Mouse (Mus musculus) midbrain, embryonic 15.5 days (tissue): ENCODE results near the gene Igfbp3. TPM values are rescaled to one million over a fixed set of nuclear protein-coding genes. Genes with fewer than 3 reads are reported as not detected.
"Not testable (repeated sequence)": the region's sequence is repeated elsewhere in the genome, so short reads cannot be mapped to it uniquely, and the experiment has no call there.

Experiments
- ATAC-seq: fragments of 200-750 bp; cut with Nextera tagmentation; replicated peaks from 2 replicates; pipeline ENCODE4 v1.8.0; 2017; ENCODE audit warnings: moderate TSS enrichment
- H3K27ac ChIP-seq: fragments of 300-500 bp; sonication (generic); 2 replicates; pipeline ENCODE4 v1.5.1; 2015; ENCODE audit warnings: mild to moderate bottlenecking, inconsistent platforms
- H3K27me3 ChIP-seq: fragments of 300-500 bp; sonication (generic); replicated peaks from 2 replicates; pipeline ENCODE4 v1.6.1; 2015; ENCODE audit warnings: inconsistent platforms
- H3K36me3 ChIP-seq: fragments of 300-500 bp; sonication (generic); replicated peaks from 2 replicates; pipeline ENCODE4 v1.6.1; 2015; ENCODE audit warnings: inconsistent platforms
- H3K4me1 ChIP-seq: fragments of 300-500 bp; sonication (generic); 2 replicates; pipeline ENCODE4 v1.6.1; 2015; ENCODE audit warnings: inconsistent platforms
- H3K4me2 ChIP-seq: fragments of 300-500 bp; sonication (generic); 2 replicates; pipeline ENCODE4 v1.6.1; 2015; ENCODE audit warnings: inconsistent platforms, mild to moderate bottlenecking, moderate library complexity
- H3K4me3 ChIP-seq: fragments of 300-500 bp; sonication (generic); 2 replicates; pipeline ENCODE4 v1.5.1; 2015; ENCODE audit warnings: mild to moderate bottlenecking, inconsistent platforms
- H3K9ac ChIP-seq: fragments of 300-500 bp; sonication (generic); 2 replicates; pipeline ENCODE4 v1.6.1; 2015; ENCODE audit warnings: mild to moderate bottlenecking, inconsistent platforms
- H3K9me3 ChIP-seq: fragments of 300-500 bp; sonication (generic); 2 replicates; pipeline ENCODE4 v1.6.1; 2016; ENCODE audit warnings: inconsistent platforms
- WGBS: fragments of 180-500 bp; shearing (Covaris S2); methylation state at CpG from one replicate; pipeline ENCODE4 v1.1.7; 2015; ENCODE audit warnings: mixed read lengths; 5-methylcytosine and 5-hydroxymethylcytosine counted together
- polyA plus RNA-seq: library from polyadenylated mRNA; unstranded; fragments of >200 nt; fragmentation: Nextera tagmentation; extraction: Ambion mirVana; gene quantifications from 2 replicates; pipeline ENCODE4 v1.2.1, GENCODE M21; 2015

Igfbp3 gene
- polyA plus RNA-seq, 1 experiment from 2014 or later: 14.8 TPM

DNA sequence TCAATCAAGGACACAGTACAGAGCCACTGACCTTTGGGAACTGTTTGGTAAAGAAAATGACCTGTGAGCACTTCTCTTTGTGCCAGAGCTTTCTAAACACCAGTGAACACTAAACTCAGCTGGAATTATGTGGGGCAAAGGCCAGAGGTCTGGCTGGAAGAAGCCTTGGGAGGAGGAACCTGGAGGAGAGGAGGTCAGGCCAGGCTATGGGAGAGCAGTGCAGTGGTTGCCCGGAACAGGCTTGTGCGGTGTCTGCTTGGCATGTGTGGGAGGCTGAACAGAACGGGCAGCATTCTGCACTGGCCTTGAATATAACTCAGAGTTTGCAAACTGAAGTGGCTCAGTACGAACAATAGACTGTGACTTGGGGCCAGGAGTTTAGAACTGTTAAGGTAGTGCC, 16.3 kb upstream of the Igfbp3 start:
- Histone ChIP-seq H3K4me1 (no peaks in the 10 kb centered on the region), H3K4me2 (no peak overlapping the region), H3K4me3 (no peak overlapping the region), H3K9me3 (no peaks in the 10 kb centered on the region), H3K27me3 (no peaks in the 10 kb centered on the region), H3K9ac (no peak overlapping the region), H3K36me3 (no peaks in the 10 kb centered on the region), H3K27ac (no peak overlapping the region)
- 85% methylated on average over 4 of the region's 4 CpGs for WGBS
- ATAC-seq: no peak

DNA sequence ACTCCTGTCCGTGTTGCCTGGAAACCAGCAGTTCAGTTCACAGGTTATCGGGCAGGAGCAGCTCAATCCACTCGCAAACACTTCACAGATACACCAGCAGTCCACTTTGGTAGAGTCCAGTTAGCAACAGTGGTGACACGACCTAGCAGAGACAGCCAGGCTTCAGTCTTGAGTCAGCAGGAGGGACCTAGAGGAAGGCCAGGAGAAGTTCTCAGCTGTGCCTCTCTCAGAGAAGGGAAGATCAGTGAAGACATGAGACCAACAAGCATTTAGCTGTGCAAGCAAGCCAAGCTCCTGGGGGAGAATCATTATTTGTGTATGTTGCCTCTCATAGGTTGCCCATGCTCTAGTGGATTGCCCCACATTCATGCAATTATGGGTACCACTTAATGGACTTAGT, 14.4 kb upstream of the Igfbp3 start:
- 78% methylated on average over 4 of the region's 4 CpGs for WGBS
- H3K27me3 ChIP-seq: no peaks in the 10 kb centered on the region
- H3K9me3 ChIP-seq: no peaks in the 10 kb centered on the region
- H3K9ac ChIP-seq: no peak overlapping the region
- H3K4me3 ChIP-seq: no peak overlapping the region
- ATAC-seq: no peak
- H3K4me1 ChIP-seq: no peaks in the 10 kb centered on the region
- no peak overlapping the region for H3K4me2 ChIP-seq
- no peak overlapping the region for H3K27ac ChIP-seq
- H3K36me3 ChIP-seq: no peaks in the 10 kb centered on the region

DNA sequence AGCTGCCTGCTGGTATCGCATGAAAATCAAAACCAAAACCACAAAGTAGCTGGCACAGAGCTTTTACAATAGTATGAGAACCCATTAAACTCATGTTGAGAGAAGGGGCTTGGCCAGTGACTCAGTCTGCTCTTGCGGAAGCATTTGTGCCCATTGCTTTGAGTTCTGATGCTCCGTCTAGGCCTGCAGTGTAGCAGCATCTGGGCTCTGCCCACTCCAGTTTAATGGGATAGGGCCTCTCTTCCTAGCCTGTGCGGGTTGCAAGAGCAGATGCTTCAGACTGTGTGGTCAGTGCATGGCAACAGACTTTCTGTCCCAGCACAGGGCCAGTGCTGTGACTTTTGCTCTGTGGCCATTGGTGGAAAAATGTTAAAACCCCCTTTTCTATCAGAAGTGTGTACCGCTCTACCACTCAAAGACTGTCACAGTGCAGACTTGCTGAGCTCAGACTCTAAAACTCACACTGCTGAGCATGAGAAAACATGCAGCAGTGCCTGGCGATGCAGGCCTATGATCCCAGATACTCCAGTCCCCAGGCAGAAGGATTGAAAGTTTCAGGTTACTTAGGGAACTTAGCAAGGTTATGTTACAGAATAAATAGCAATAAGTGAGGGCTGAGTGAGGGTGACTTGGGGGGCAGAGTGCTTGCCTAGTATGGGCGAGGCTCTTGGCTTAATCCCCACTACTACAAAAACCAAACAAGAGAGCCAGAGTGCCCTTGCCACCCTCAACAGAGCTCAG, 13.3 kb upstream of the Igfbp3 start:
- Histone ChIP-seq H3K4me1 (no peaks in the 10 kb centered on the region), H3K9ac (no peak overlapping the region), H3K4me3 (no peak overlapping the region), H3K9me3 (no peaks in the 10 kb centered on the region), H3K4me2 (no peak overlapping the region), H3K27me3 (no peaks in the 10 kb centered on the region), H3K36me3 (no peaks in the 10 kb centered on the region), H3K27ac (no peak overlapping the region)
- WGBS: 86% methylated on average over 7 of the region's 7 CpGs
- no peak for ATAC-seq

DNA sequence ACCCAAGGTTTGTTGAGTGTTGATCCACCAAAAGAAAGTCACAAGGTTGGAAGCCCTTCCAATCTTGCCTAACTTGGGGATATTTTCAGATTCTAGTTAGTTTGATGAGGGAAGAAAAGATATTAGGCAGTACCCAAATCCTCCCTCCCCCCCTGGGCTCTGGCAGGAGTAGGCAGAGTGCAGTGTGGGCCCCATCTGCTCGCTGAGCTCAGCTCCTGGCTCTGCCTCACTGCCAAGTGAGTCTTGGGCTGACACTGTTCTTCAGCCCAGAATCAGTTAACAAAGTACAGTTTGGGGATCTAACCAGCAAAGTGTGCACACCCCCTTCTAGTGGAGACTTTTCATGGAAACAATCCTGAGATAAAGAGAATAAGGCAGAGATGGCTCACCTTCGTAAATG, 12.5 kb upstream of the Igfbp3 start:
- Histone ChIP-seq H3K4me3 (no peak overlapping the region), H3K9me3 (no peaks in the 10 kb centered on the region), H3K4me1 (no peaks in the 10 kb centered on the region), H3K27ac (no peak overlapping the region), H3K36me3 (no peaks in the 10 kb centered on the region), H3K4me2 (no peak overlapping the region), H3K9ac (no peak overlapping the region), H3K27me3 (no peaks in the 10 kb centered on the region)
- no peak for ATAC-seq
- 75% methylated on average over 2 of the region's 2 CpGs for WGBS

DNA sequence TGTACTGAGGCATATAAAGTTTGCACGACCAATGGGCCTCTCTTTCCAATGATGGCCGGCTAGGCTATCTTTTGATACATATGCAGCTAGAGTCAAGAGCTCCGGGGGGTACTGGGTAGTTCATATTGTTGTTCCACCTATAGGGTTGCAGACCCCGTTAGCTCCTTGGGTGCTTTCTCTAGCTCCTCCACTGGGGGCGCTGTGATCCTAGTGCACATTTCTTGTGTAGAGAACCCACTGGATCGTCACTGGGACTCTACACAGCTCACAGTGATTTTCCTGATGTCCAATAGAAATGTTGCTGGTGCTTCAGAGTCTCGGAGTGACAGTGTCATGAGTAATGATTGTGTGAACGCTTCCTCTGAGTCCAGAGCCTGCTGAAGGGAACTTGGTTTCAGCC, 8.1 kb upstream of the Igfbp3 start:
- 80% methylated on average over 8 of the region's 8 CpGs for WGBS
- H3K4me3 ChIP-seq, H3K4me1 ChIP-seq, ATAC-seq, H3K27ac ChIP-seq, H3K4me2 ChIP-seq, H3K9me3 ChIP-seq, H3K36me3 ChIP-seq, H3K9ac ChIP-seq, H3K27me3 ChIP-seq: not testable (repeated sequence)

DNA sequence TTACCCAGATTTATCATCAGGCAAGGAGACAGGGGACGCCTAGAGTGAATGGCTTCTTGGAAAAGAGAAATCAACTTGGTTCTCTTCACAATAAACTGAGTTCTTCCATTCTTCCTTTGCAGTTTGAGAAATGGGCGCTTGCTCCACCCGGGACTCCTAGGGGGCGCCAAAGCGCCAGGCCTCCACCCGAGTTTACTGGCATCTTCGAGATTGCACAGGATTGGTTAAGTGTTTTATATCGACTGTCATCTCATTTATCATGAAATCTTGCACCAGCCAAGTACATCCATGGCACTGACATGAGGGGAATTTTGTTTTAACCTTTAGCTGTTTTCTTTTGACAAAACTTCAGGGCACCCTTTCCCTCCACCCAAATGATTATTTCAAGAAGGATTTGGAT, 2.0 kb upstream of the Igfbp3 start:
- H3K4me2 ChIP-seq: no peak overlapping the region
- H3K9ac ChIP-seq: no peak overlapping the region
- no peaks in the 10 kb centered on the region for H3K36me3 ChIP-seq
- no peaks in the 10 kb centered on the region for H3K9me3 ChIP-seq
- ATAC-seq: no peak
- H3K4me1 ChIP-seq: peaks cover 27% of the 10 kb centered on the region
- WGBS: 8% methylated on average over 8 of the region's 8 CpGs
- no peak overlapping the region for H3K27ac ChIP-seq
- peaks cover 16% of the 10 kb centered on the region for H3K27me3 ChIP-seq
- no peak overlapping the region for H3K4me3 ChIP-seq

DNA sequence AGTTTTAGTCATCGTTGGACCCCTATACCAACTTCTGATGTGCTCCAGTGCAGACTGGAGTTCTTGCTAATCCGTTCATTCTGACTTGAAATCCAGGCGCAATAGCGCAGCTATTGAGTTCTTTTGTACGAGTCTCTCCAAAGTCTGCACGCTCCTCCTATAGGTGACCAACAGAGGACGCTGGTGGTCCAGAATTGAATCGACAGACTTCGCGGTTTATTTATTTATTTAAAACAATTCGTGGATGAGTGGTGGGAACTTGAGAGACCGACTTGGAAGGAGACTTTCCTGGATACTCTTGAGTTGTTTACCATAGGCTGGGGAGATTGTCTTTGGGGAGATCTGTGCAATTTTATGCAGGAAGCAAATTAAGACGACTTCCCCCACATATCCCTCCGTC, 1.0 kb upstream of the Igfbp3 start:
- H3K27ac ChIP-seq: no peak overlapping the region
- no peaks in the 10 kb centered on the region for H3K36me3 ChIP-seq
- WGBS: 7% methylated on average over 14 of the region's 14 CpGs
- H3K9ac ChIP-seq: 0 out of 2 replicates have a peak overlapping the region, but pooled peaks have one; percentile 78
- ATAC-seq: no peak
- H3K4me2 ChIP-seq: peak overlapping the region; percentile 86
- no peaks in the 10 kb centered on the region for H3K9me3 ChIP-seq
- peaks cover 17% of the 10 kb centered on the region for H3K27me3 ChIP-seq
- H3K4me1 ChIP-seq: peaks cover 27% of the 10 kb centered on the region
- H3K4me3 ChIP-seq: peak overlapping the region; percentile 69

DNA sequence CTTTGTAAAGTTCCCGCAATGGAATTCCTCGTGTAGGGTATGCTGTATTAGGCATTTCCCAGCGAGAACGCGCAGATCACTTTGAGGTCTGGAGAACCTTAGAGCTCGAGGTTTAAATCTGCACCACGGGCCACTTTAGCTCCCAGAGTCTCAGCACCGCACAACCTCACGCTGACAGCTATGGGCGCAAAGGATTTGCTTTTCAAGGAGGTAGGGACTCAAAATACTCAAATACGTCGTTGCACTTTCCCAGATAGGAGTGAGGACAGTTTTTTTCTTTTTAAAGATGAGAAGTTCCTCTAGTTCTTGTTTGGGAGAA, 578 bp upstream of the Igfbp3 start:
- ATAC-seq: peak; percentile 3; the same call in 1 of the 2 replicates
- Histone ChIP-seq H3K36me3 (no peaks in the 10 kb centered on the region), H3K9me3 (no peaks in the 10 kb centered on the region), H3K4me3 (peak overlapping the region; percentile 69), H3K4me1 (peaks cover 27% of the 10 kb centered on the region), H3K27ac (peak overlapping the region; percentile 84), H3K9ac (peak overlapping the region; percentile 78), H3K27me3 (peaks cover 17% of the 10 kb centered on the region), H3K4me2 (peak overlapping the region; percentile 86)
- WGBS: under 1% methylated on average over 12 of the region's 12 CpGs

DNA sequence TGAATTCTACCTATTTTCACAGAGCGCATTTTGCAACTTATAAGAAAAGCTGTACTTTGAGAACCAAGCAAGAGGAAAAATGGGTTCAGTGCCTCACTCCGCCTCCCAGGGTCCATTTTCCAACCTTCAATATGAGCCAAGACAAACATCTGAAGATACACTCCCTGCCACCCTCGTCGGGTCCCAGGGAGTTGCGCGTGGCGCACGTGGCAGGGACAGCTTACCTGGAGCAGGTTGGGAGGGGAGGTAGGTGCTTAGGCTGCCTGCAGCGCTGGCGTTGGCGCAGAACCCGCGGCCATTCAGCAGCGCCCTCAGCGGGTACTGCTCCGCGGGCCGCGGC, 592 bp downstream of the Igfbp3 start:
- H3K4me2 ChIP-seq: peak overlapping the region; percentile 86
- H3K9me3 ChIP-seq: no peaks in the 10 kb centered on the region
- H3K9ac ChIP-seq: peak overlapping the region; percentile 47
- peaks cover 27% of the 10 kb centered on the region for H3K4me1 ChIP-seq
- 2% methylated on average over 19 of the region's 19 CpGs for WGBS
- peak overlapping the region; percentile 69 for H3K4me3 ChIP-seq
- peaks cover 17% of the 10 kb centered on the region for H3K27me3 ChIP-seq
- H3K36me3 ChIP-seq: no peaks in the 10 kb centered on the region
- peak overlapping the region; percentile 84 for H3K27ac ChIP-seq
- no peak for ATAC-seq

DNA sequence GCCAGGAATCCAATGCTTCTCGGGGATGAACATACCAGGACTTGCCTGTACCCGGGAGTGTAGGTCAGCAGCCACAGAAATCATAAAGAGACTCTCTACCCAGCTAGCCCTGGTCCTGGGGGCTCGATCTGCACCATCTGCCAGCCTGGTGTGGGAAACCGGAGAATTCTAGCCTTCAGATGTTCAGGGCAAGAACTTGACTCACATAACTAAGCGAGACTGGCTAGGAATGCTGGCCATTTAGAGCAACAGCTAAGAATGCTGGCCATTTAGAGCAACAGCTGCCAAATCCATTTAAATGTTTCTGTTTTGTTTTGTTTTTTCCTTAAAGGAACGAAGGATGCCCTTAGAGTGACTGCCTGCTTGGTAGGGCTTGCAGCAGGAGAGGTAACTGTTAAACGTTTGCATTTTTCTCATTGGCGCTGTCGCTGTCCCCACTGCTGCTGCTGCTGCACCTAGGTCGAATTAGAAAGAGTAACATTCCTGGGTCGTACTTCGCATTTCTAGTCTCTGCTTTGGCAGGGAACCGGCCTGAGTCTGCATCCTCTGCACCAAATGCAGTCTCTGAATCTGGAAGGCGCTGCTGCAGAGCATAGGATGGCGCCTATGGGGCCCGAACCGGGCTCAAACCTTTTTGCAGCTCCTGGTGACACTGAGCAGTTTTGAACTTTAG, 1.5 kb downstream of the Igfbp3 start:
- peaks cover 17% of the 10 kb centered on the region for H3K27me3 ChIP-seq
- no peaks in the 10 kb centered on the region for H3K9me3 ChIP-seq
- H3K9ac ChIP-seq: peak overlapping the region; percentile 7; the same call in 1 of the 2 replicates
- peak overlapping the region; percentile 86 for H3K4me2 ChIP-seq
- ATAC-seq: no peak
- H3K4me1 ChIP-seq: peaks cover 27% of the 10 kb centered on the region
- no peak overlapping the region for H3K27ac ChIP-seq
- 21% methylated on average over 17 of the region's 17 CpGs for WGBS
- H3K36me3 ChIP-seq: no peaks in the 10 kb centered on the region
- peak overlapping the region; percentile 69 for H3K4me3 ChIP-seq

DNA sequence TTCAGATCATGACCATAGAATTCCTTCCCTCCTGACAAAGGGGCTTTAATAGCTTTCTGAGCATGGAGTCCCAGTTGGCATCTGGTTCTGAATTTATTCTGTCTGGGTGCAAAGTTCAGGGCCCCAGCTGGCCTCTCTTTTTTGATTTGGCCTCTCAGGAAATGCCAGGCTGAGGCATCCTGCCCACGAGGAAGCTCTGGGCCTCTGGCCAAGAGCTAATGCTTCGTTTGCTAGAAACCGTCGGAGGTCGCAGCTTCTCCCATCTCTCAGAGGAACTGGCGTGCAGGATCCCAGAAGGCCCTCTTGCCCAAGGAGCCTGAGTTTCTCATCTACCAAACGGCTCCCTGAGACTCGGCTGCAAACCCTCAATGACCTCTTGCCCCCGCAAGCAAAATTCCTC, 2.5 kb downstream of the Igfbp3 start:
- Histone ChIP-seq H3K9ac (no peak overlapping the region), H3K4me3 (no peak overlapping the region), H3K4me2 (peak overlapping the region; percentile 10; the same call in 1 of the 2 replicates), H3K4me1 (peaks cover 27% of the 10 kb centered on the region), H3K9me3 (no peaks in the 10 kb centered on the region), H3K27ac (no peak overlapping the region), H3K27me3 (peaks cover 17% of the 10 kb centered on the region), H3K36me3 (no peaks in the 10 kb centered on the region)
- ATAC-seq: no peak
- WGBS: 25% methylated on average over 9 of the region's 9 CpGs

DNA sequence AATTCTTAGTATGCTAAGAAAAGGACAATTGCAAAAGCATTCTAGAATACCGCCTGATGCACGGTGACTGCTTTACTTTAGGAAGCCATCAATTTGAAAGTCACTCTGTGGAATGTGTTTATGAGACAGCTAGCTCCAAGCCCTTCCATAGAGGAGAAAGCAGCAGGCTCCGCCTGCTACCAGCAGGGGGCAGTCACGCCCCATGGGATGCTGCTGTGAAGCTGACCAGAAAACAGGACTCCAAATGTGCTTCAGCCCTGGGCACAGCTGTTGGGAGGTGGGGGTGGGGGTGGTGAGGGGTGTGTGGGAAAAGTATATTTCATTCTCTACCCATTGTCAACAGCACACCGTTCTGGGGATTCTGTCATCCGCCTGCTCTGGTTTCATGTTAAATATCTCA, 3.4 kb downstream of the Igfbp3 start:
- Histone ChIP-seq H3K27ac (no peak overlapping the region), H3K36me3 (no peaks in the 10 kb centered on the region), H3K9me3 (no peaks in the 10 kb centered on the region), H3K9ac (no peak overlapping the region), H3K4me1 (peaks cover 27% of the 10 kb centered on the region), H3K27me3 (peaks cover 17% of the 10 kb centered on the region), H3K4me2 (no peak overlapping the region), H3K4me3 (no peak overlapping the region)
- no peak for ATAC-seq
- 22% methylated on average over 6 of the region's 6 CpGs for WGBS

DNA sequence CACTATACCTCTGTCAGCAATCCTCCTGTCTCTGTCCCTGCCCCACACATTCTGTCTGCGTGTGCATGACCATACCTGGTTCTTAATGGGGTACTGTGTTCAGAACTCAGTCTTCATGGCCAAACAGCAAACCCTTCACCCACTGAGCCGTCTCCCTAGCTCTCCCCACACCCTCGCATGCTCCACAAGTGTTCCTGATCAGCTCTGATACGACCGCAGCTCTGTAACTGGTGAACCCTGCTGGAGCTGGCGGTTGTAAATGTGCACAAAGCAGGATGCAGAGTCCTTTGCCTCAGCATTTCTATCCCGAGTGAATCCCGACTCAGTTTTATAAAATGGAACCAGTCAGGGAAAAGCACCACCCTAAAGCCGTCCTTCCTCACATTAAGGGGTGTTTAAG, 9.9 kb downstream of the Igfbp3 start:
- Histone ChIP-seq H3K36me3 (no peaks in the 10 kb centered on the region), H3K27me3 (no peaks in the 10 kb centered on the region), H3K9ac (no peak overlapping the region), H3K4me3 (no peak overlapping the region), H3K4me2 (no peak overlapping the region), H3K9me3 (no peaks in the 10 kb centered on the region), H3K4me1 (no peaks in the 10 kb centered on the region), H3K27ac (no peak overlapping the region)
- no peak for ATAC-seq
- WGBS: 92% methylated on average over 9 of the region's 9 CpGs
